Mouse (Mus musculus): ENCODE results near the gene Chmp4b. TPM values are rescaled to one million over a fixed set of nuclear protein-coding genes. Genes with fewer than 3 reads are reported as not detected.

Gene Chmp4b
- 13.3 and 16.7 TPM in 2 replicates for polyA plus RNA-seq (2014; fragmentation: Nextera tagmentation; extraction: Ambion mirVana)

DNA sequence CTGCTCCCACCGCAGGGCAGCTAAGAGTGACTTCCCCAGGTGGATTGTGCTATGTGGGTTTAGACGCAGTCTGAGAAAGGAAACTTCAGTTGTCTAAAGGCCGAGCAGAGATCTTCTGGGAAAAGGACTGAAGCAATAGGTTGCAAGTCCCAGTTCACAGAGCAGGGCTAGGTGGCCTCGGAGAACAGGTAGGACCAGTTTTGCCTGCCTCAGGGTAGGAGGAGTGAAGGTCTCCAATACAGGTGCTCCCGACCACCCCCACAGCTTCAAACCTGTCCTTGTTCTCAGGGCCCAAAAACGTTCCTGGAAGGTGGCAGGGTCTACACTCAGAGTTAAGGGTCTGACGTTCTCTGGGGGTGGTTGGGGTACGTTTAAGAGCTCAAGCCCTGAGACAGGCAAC lies at the start of gene Chmp4b:
Gene Chmp4b, plus strand, starts transcription at position 343 of the 400 bp plus-strand sequence.
- Histone ChIP-seq H3K36me3 (ENCODE audit: control insufficient read depth, insufficient read depth, low read length) (no peaks in the 10 kb centered on the region), H3K4me1 (replicated peaks; ENCODE audit: control insufficient read depth, insufficient read depth, low read length) (no peaks in the 10 kb centered on the region), H3K9ac (ENCODE audit: low read length) (no peak within 1 kb of the TSS), H3K4me3 (ENCODE audit: low read depth, low read length) (no peak within 1 kb of the TSS), H3K9me3 (ENCODE audit: control insufficient read depth, low read length) (no peaks in the 10 kb centered on the region), H3K27me3 (ENCODE audit: control insufficient read depth, insufficient read depth, low read length) (no peaks in the 10 kb centered on the region), H3K4me2 (ENCODE audit: low read depth, low read length, severe bottlenecking) (no peak within 1 kb of the TSS), H3K27ac (ENCODE audit: low read depth, low read length) (no peak within 1 kb of the TSS)
- no peak for DNase-seq (ENCODE audit: low spot score)
- 63% methylated on average over 8 of the region's 8 CpGs for WGBS
- ATAC-seq (replicated peaks; ENCODE audit: low FRiP score) = no peak

DNA sequence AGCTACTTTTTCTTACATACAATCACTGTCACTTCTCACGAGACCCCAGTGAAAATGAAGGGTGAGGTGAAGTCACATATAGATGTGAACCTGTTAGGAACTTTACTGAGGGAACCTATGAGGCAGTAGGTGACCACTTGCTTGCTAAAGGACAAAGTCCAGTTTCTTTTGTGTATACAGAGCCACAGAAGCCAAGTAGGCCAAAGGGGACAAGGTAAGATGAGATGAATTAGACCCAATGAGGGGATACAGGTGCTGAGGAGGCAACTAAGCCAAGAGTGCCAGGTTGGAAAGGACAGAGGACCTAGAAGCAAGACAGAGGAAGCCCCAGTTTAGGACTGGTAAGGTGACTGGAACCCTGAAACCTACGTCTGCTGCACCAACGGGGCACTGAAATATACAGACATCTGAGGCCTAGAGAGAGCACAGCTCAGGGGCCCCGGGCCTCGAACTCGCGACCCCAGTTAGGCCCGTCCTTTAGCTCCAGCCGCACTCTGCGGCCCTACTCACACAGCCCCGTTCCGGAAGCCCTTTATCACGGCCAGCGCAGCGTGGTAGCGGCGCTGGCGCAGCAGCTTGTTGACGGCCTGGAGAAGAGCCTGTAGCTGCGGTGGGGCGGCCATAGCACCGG lies 48.4 kb upstream of the Chmp4b start:
- WGBS = 25% methylated on average over 22 of the region's 22 CpGs
- H3K27ac ChIP-seq (ENCODE audit: low read depth, low read length) = no peak overlapping the region
- H3K4me1 ChIP-seq (replicated peaks; ENCODE audit: control insufficient read depth, insufficient read depth, low read length) = peaks cover 7% of the 10 kb centered on the region; the same call in 1 of the 2 replicates
- no peak for DNase-seq (ENCODE audit: low spot score)
- ATAC-seq (replicated peaks; ENCODE audit: low FRiP score) = no peak; the same call in 1 of the 2 replicates
- H3K9ac ChIP-seq (ENCODE audit: low read length) = peak overlapping the region; percentile 73
- H3K9me3 ChIP-seq (ENCODE audit: control insufficient read depth, low read length) = no peaks in the 10 kb centered on the region
- H3K36me3 ChIP-seq (ENCODE audit: control insufficient read depth, insufficient read depth, low read length) = no peaks in the 10 kb centered on the region
- H3K4me2 ChIP-seq (ENCODE audit: low read depth, low read length, severe bottlenecking) = peak overlapping the region; percentile 57
- no peaks in the 10 kb centered on the region for H3K27me3 ChIP-seq (ENCODE audit: control insufficient read depth, insufficient read depth, low read length)
- peak overlapping the region; percentile 58 for H3K4me3 ChIP-seq (ENCODE audit: low read depth, low read length)

DNA sequence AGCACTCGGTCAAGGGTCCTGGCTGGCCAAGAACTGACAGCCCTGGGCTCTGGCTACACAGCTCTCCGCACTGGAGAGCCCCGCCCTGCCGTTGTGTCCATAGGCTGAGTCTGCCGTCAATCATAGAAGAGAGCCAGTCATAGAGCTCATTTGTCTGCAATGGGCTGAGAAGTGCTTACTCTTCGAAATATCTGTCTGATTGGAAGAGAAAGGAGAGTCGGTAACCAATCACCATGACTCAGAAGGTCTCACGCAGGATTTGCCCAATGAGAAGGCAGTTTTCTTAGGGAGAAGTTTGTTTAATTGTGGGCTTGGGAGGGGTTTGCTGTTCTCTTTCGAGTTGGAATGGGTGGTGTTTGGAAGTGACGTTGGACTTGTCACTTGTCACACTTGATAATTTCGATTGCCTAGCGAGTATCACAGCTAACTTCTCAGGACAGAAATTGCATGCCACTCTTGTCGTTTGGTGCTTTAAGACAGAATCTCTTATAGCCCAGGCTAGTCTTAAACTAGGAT lies 47.8 kb upstream of the Chmp4b start, which contains the start of gene Pxmp4:
Gene Pxmp4, minus strand, starts transcription at position 71 of the 516 bp plus-strand sequence.
- DNase-seq (ENCODE audit: low spot score) = peak; percentile 95

DNA sequence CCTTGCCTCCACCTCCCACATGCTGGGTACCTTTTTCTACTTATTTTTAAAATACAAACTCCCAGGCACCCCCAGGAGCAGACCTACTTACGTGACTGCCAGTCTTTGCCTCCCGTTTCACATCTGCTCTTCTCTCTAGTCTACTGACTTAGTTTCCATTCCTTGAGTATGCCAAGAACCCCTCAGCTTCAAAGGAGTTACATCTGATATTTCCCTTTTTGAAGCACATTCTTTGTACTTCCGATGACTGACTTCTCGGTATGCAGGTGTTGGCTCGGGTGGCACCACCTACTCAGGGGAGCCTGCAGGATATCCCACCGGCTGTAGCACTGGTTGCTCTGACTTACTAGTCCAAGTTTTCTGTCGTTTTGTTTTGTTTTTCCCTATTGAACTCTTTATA lies 47.3 kb upstream of the Chmp4b start:
- Histone ChIP-seq H3K27me3 (ENCODE audit: control insufficient read depth, insufficient read depth, low read length) (no peaks in the 10 kb centered on the region), H3K4me2 (ENCODE audit: low read depth, low read length, severe bottlenecking) (peak overlapping the region; percentile 57; the same call in 1 of the 2 replicates), H3K27ac (ENCODE audit: low read depth, low read length) (no peak overlapping the region), H3K4me1 (replicated peaks; ENCODE audit: control insufficient read depth, insufficient read depth, low read length) (peaks cover 7% of the 10 kb centered on the region; the same call in 1 of the 2 replicates), H3K9me3 (ENCODE audit: control insufficient read depth, low read length) (no peaks in the 10 kb centered on the region), H3K9ac (ENCODE audit: low read length) (no peak overlapping the region), H3K4me3 (ENCODE audit: low read depth, low read length) (peak overlapping the region; percentile 58; the same call in 1 of the 2 replicates), H3K36me3 (ENCODE audit: control insufficient read depth, insufficient read depth, low read length) (no peaks in the 10 kb centered on the region)
- ATAC-seq (replicated peaks; ENCODE audit: low FRiP score) = no peak
- 44% methylated on average over 7 of the region's 7 CpGs for WGBS
- DNase-seq (ENCODE audit: low spot score) = no peak

More for the DNA sequence above, 47.8 kb upstream of the Chmp4b start, which contains the start of gene Pxmp4:
- H3K36me3 ChIP-seq (ENCODE audit: control insufficient read depth, insufficient read depth, low read length) = no peaks in the 10 kb centered on the region
- under 1% methylated on average over 13 of the region's 13 CpGs for WGBS
- peaks cover 7% of the 10 kb centered on the region; the same call in 1 of the 2 replicates for H3K4me1 ChIP-seq (replicated peaks; ENCODE audit: control insufficient read depth, insufficient read depth, low read length)
- H3K4me2 ChIP-seq (ENCODE audit: low read depth, low read length, severe bottlenecking) = peak within 1 kb of the TSS; percentile 57
- peak within 1 kb of the TSS; percentile 58 for H3K4me3 ChIP-seq (ENCODE audit: low read depth, low read length)
- H3K27me3 ChIP-seq (ENCODE audit: control insufficient read depth, insufficient read depth, low read length) = no peaks in the 10 kb centered on the region
- peak within 1 kb of the TSS; percentile 73 for H3K9ac ChIP-seq (ENCODE audit: low read length)
- peak; percentile 100 for ATAC-seq (replicated peaks; ENCODE audit: low FRiP score)
- H3K9me3 ChIP-seq (ENCODE audit: control insufficient read depth, low read length) = no peaks in the 10 kb centered on the region
- no peak within 1 kb of the TSS for H3K27ac ChIP-seq (ENCODE audit: low read depth, low read length)

DNA sequence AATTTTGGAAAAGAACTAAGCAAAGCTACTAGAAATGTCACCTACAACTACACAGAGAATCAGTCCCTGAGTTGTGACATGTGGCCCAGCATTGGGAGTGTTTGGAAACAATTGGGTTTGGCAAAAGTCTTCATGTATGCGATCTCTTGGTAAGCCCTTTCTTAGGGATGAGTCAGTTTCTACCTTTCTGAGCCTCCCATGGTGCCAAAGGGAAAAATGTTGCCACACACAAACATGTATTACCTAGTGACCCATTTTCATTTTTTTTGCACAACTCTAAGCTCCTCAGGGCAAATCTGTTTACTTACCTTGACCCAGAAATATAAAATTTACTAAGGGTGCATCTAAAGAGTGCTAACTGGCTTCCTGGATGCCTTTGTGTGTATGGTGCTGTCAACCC lies 44.5 kb upstream of the Chmp4b start:
- WGBS = 79% methylated on average over 1 of the region's 1 CpGs
- Histone ChIP-seq H3K27ac (ENCODE audit: low read depth, low read length) (no peak overlapping the region), H3K9ac (ENCODE audit: low read length) (no peak overlapping the region), H3K4me1 (replicated peaks; ENCODE audit: control insufficient read depth, insufficient read depth, low read length) (peaks cover 7% of the 10 kb centered on the region; the same call in 1 of the 2 replicates), H3K4me2 (ENCODE audit: low read depth, low read length, severe bottlenecking) (no peak overlapping the region), H3K36me3 (ENCODE audit: control insufficient read depth, insufficient read depth, low read length) (no peaks in the 10 kb centered on the region), H3K27me3 (ENCODE audit: control insufficient read depth, insufficient read depth, low read length) (no peaks in the 10 kb centered on the region), H3K4me3 (ENCODE audit: low read depth, low read length) (no peak overlapping the region), H3K9me3 (ENCODE audit: control insufficient read depth, low read length) (no peaks in the 10 kb centered on the region)
- ATAC-seq (replicated peaks; ENCODE audit: low FRiP score) (no peak), DNase-seq (ENCODE audit: low spot score) (no peak)

DNA sequence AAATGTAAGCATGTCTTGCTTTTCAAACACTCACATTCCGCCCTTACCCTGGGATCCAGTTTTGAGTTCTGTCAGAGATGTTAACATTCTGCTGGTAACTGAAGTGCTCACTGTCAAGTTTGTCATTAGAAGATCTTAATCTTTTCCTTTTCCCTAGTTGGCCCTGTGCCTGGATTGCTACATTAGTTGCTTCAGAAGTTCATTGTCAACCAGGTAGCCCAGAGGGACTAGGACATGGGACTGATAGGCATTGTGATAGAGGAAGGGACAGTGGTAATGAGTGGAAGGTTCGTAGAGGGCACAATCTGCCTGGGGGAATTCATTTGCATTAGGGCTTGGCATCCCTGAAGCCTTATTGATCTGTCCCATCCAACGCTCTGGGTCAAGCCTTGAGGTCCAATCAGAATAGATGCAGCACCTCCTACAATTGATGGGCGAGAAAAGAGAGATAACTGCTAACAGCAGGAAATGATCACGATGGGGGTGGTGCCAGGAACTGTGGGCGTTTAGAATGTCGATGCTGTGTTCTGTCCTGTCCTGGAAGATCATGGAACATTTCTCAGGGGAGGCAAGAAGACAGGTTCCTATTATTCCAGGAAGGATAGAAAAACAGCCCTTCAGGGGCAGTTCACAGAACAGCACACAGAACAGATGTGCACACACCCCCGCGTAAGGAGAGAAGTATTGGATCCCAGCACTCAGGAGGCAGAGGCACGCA lies 42.3 kb upstream of the Chmp4b start:
- DNase-seq (ENCODE audit: low spot score) (no peak), ATAC-seq (replicated peaks; ENCODE audit: low FRiP score) (no peak)
- H3K4me3 ChIP-seq (ENCODE audit: low read depth, low read length) = no peak overlapping the region
- H3K4me1 ChIP-seq (replicated peaks; ENCODE audit: control insufficient read depth, insufficient read depth, low read length) = peaks cover 2% of the 10 kb centered on the region; the same call in 1 of the 2 replicates
- no peak overlapping the region for H3K4me2 ChIP-seq (ENCODE audit: low read depth, low read length, severe bottlenecking)
- H3K27me3 ChIP-seq (ENCODE audit: control insufficient read depth, insufficient read depth, low read length) = no peaks in the 10 kb centered on the region
- H3K27ac ChIP-seq (ENCODE audit: low read depth, low read length) = no peak overlapping the region
- H3K36me3 ChIP-seq (ENCODE audit: control insufficient read depth, insufficient read depth, low read length) = no peaks in the 10 kb centered on the region
- H3K9ac ChIP-seq (ENCODE audit: low read length) = no peak overlapping the region
- 73% methylated on average over 10 of the region's 10 CpGs for WGBS
- no peaks in the 10 kb centered on the region for H3K9me3 ChIP-seq (ENCODE audit: control insufficient read depth, low read length)

DNA sequence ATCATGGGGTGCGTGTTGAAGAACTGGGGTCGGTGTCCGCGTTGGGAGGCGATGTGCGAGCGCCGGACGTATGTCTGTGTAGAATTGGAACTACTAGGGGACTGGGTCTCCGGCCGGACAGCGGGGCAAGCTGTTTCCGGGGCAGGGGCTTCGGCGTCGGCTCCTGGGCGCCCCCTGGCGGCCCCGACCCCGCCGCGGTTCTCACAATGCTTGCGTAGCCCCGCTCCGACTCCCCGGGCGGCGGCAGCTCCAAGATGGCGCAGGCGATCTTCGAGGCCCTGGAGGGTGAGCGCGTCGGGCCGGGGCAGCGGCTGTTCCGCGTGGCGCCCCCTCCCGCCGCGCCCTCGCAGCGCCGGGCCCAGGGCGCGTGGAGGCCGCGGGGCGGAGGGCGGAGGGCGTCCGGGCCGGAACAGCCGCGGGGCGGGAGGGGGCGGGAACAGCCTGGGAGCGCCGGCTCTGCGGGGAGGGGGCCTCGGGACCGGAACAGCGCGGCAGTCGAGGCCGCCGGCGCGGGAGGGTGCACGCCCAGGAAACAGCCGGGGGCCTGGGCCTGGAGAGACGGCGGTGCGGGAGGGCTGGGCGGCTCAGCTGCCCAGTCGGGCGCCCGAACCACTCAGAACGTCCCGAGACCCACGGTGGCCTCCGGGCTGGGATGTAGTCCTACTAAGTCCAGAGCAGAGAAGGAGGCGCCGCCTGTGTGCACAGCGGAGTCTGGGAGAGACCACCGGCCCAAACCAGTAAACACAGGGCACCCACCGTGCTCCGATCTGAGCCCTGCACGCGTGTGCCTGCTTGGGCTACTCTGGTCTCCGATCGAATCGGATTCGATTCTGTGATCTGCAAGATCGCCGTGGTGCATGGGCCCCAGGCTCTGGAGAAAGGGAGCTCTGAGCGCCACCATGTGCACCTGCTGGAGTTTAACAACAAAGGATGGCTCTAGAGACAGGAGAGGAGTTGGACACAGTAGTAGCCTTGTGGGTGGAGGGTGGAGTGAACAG lies 38.1 kb upstream of the Chmp4b start, which contains the start of the genes Zfp341 and 4930519P11Rik:
Gene Zfp341, plus strand, starts transcription at position 180 of the 998 bp plus-strand sequence.
Gene 4930519P11Rik, minus strand, starts transcription at position 320 of the 998 bp plus-strand sequence.
- peak; percentile 95 for ATAC-seq (replicated peaks; ENCODE audit: low FRiP score)
- peak; percentile 96 for DNase-seq (ENCODE audit: low spot score)
- peak within 1 kb of the TSS; percentile 88 for H3K9ac ChIP-seq (ENCODE audit: low read length)
- H3K27ac ChIP-seq (ENCODE audit: low read depth, low read length) = peak within 1 kb of the TSS; percentile 94
- no peaks in the 10 kb centered on the region for H3K9me3 ChIP-seq (ENCODE audit: control insufficient read depth, low read length)
- H3K4me1 ChIP-seq (replicated peaks; ENCODE audit: control insufficient read depth, insufficient read depth, low read length) = peaks cover 2% of the 10 kb centered on the region; the same call in 1 of the 2 replicates
- no peaks in the 10 kb centered on the region for H3K27me3 ChIP-seq (ENCODE audit: control insufficient read depth, insufficient read depth, low read length)
- no peaks in the 10 kb centered on the region for H3K36me3 ChIP-seq (ENCODE audit: control insufficient read depth, insufficient read depth, low read length)
- peak within 1 kb of the TSS; percentile 50 for H3K4me3 ChIP-seq (ENCODE audit: low read depth, low read length)
- whole genome bisulfite sequencing = under 1% methylated on average over 84 of the region's 98 CpGs
- peak within 1 kb of the TSS; percentile 76 for H3K4me2 ChIP-seq (ENCODE audit: low read depth, low read length, severe bottlenecking)
